Mouse (Mus musculus) forebrain, postnatal 0 days (tissue): ENCODE measurements around the gene Slc39a11. TPM values are rescaled to one million over a fixed set of nuclear protein-coding genes. Genes with fewer than 3 reads are reported as not detected.
A peak's percentile ranks its signal among the peaks of the same experiment; 100 is the strongest.

Experiments used
- ATAC-seq: fragments of 200-750 bp; cut with Nextera tagmentation; 2 replicates; pipeline ENCODE4 v1.8.0; 2017; ENCODE audit warnings: mild to moderate bottlenecking, moderate library complexity
- DNase-seq: peaks from one replicate; pipeline ENCODE4 v3.0.0-alpha.2; 2015
- H3K27ac ChIP-seq: fragments of 300-500 bp; sonication (generic); 2 replicates; pipeline ENCODE4 v1.5.1; 2014; ENCODE audit warnings: low read depth, mild to moderate bottlenecking, antibody characterized with exemption, low read length, moderate library complexity, mixed read lengths
- H3K27me3 ChIP-seq: fragments of 300-500 bp; sonication (generic); 2 replicates; pipeline ENCODE4 v1.6.1; 2014; ENCODE audit warnings: mild to moderate bottlenecking, low read length, mixed read lengths; ENCODE audit not compliant: insufficient read depth
- H3K36me3 ChIP-seq: fragments of 300-500 bp; sonication (generic); 2 replicates; pipeline ENCODE4 v1.6.1; 2014; ENCODE audit warnings: mild to moderate bottlenecking, moderate library complexity; ENCODE audit not compliant: insufficient read depth
- H3K4me1 ChIP-seq: fragments of 300-500 bp; sonication (generic); 2 replicates; pipeline ENCODE4 v1.6.1; 2014; ENCODE audit warnings: antibody characterized with exemption; ENCODE audit not compliant: insufficient read depth
- H3K4me2 ChIP-seq: fragments of 300-500 bp; sonication (generic); 2 replicates; pipeline ENCODE4 v1.6.1; 2014; ENCODE audit warnings: low read depth, mild to moderate bottlenecking, moderate library complexity
- H3K4me3 ChIP-seq: fragments of 300-500 bp; sonication (generic); 2 replicates; pipeline ENCODE4 v1.5.1; 2014; ENCODE audit warnings: low read depth, low read length, mixed read lengths
- H3K9ac ChIP-seq: fragments of 300-500 bp; sonication (generic); 2 replicates; pipeline ENCODE4 v1.6.1; 2014; ENCODE audit warnings: mild to moderate bottlenecking
- H3K9me3 ChIP-seq: fragments of 300-500 bp; sonication (generic); 2 replicates; pipeline ENCODE4 v1.6.1; 2016; ENCODE audit warnings: low read length
- CTCF ChIP-seq: sonication (generic); IDR thresholded peaks from 2 replicates; pipeline ENCODE4 v1.5.1; 2016; ENCODE audit warnings: antibody characterized with exemption, control low read depth, low read depth
- WGBS: fragments of 180-500 bp; shearing (Covaris S2); extraction: QIAGEN DNeasy Blood & Tissue Kit; methylation state at CpG from one replicate; pipeline ENCODE4 v1.1.7; 2014; 5-methylcytosine and 5-hydroxymethylcytosine counted together
- polyA plus RNA-seq: library from polyadenylated mRNA; unstranded; fragments of >200 nt; fragmentation: Nextera tagmentation; extraction: Ambion mirVana; gene quantifications from 2 replicates; pipeline ENCODE4 v1.2.1, GENCODE M21; 2015
- total RNA-seq: library from RNA; depleted of rRNA; stranded (reverse); fragments of >200 nt; gene quantifications from 2 replicates; pipeline ENCODE4 v1.2.3, GENCODE M21; 2014

Slc39a11 gene
- total and polyA plus RNA-seq, 2 experiments from 2014 or later, result 39.1 to 48.2 TPM

GRCm38 (mm10) chr11:113232049-113232448 lies 417.8 kb downstream of the Slc39a11 start:
- H3K9me3 ChIP-seq, result no peaks in the 10 kb centered on the region
- ATAC-seq (no peak), DNase-seq (no peak)
- H3K27me3 ChIP-seq, result no peaks in the 10 kb centered on the region
- H3K4me3 ChIP-seq, result no peak overlapping the region
- no peak for TF ChIP-seq CTCF
- H3K4me1 ChIP-seq, result peaks cover 5% of the 10 kb centered on the region; the same call in 1 of the 2 replicates
- H3K9ac ChIP-seq, result no peak overlapping the region
- 12% methylated on average over 6 of the region's 6 CpGs for WGBS
- H3K4me2 ChIP-seq, result no peak overlapping the region
- H3K36me3 ChIP-seq, result no peaks in the 10 kb centered on the region
- no peak overlapping the region for H3K27ac ChIP-seq

GRCm38 (mm10) chr11:113230410-113231132 lies 419.3 kb downstream of the Slc39a11 start:
- 52% methylated on average over 6 of the region's 6 CpGs for WGBS
- Histone ChIP-seq H3K27ac (no peak overlapping the region), H3K9ac (no peak overlapping the region), H3K36me3 (no peaks in the 10 kb centered on the region), H3K4me1 (peaks cover 5% of the 10 kb centered on the region; the same call in 1 of the 2 replicates), H3K4me3 (no peak overlapping the region), H3K27me3 (no peaks in the 10 kb centered on the region), H3K4me2 (no peak overlapping the region), H3K9me3 (no peaks in the 10 kb centered on the region)
- DNase-seq (peak; percentile 12), ATAC-seq (peak; percentile 61)
- no peak for TF ChIP-seq CTCF

- Histone ChIP-seq H3K4me3 (no peak overlapping the region), H3K4me2 (no peak overlapping the region), H3K27me3 (no peaks in the 10 kb centered on the region), H3K27ac (no peak overlapping the region), H3K36me3 (no peaks in the 10 kb centered on the region), H3K4me1 (peaks cover 4% of the 10 kb centered on the region; the same call in 1 of the 2 replicates), H3K9ac (no peak overlapping the region), H3K9me3 (no peaks in the 10 kb centered on the region)
- 29% methylated on average over 3 of the region's 3 CpGs for WGBS
- TF ChIP-seq CTCF, result no peak
- ATAC-seq (no peak), DNase-seq (no peak)
Observed at GRCm38 (mm10) chr11:113225748-113226147, 424.1 kb downstream of the Slc39a11 start.

GRCm38 (mm10) chr11:113223756-113224323 lies 426.0 kb downstream of the Slc39a11 start:
- TF ChIP-seq CTCF, result no peak
- Histone ChIP-seq H3K27me3 (no peaks in the 10 kb centered on the region), H3K4me1 (no peaks in the 10 kb centered on the region), H3K9me3 (no peaks in the 10 kb centered on the region), H3K27ac (no peak overlapping the region), H3K4me2 (no peak overlapping the region), H3K4me3 (no peak overlapping the region), H3K9ac (no peak overlapping the region), H3K36me3 (no peaks in the 10 kb centered on the region)
- 61% methylated on average over 4 of the region's 4 CpGs for WGBS
- no peak for ATAC-seq
- DNase-seq, result no peak

- DNase-seq (peak; percentile 29), ATAC-seq (peak; percentile 88)
- Histone ChIP-seq H3K4me3 (no peak overlapping the region), H3K4me1 (no peaks in the 10 kb centered on the region), H3K4me2 (no peak overlapping the region), H3K27me3 (no peaks in the 10 kb centered on the region), H3K9ac (no peak overlapping the region), H3K36me3 (no peaks in the 10 kb centered on the region), H3K27ac (0 out of 2 replicates have a peak overlapping the region, but pooled peaks have one; percentile 9), H3K9me3 (no peaks in the 10 kb centered on the region)
- no peak for TF ChIP-seq CTCF
- WGBS, result 26% methylated on average over 18 of the region's 18 CpGs
Observed at GRCm38 (mm10) chr11:113221267-113222195, 428.3 kb downstream of the Slc39a11 start.

GRCm38 (mm10) chr11:113220649-113221048 lies 429.2 kb downstream of the Slc39a11 start:
- TF ChIP-seq CTCF, result no peak
- Histone ChIP-seq H3K4me1 (no peaks in the 10 kb centered on the region), H3K4me3 (no peak overlapping the region), H3K36me3 (no peaks in the 10 kb centered on the region), H3K27me3 (no peaks in the 10 kb centered on the region), H3K9me3 (no peaks in the 10 kb centered on the region), H3K27ac (no peak overlapping the region), H3K4me2 (no peak overlapping the region), H3K9ac (no peak overlapping the region)
- DNase-seq (no peak), ATAC-seq (no peak)
- WGBS, result 78% methylated on average over 2 of the region's 2 CpGs
